In the genomic region with DNA sequence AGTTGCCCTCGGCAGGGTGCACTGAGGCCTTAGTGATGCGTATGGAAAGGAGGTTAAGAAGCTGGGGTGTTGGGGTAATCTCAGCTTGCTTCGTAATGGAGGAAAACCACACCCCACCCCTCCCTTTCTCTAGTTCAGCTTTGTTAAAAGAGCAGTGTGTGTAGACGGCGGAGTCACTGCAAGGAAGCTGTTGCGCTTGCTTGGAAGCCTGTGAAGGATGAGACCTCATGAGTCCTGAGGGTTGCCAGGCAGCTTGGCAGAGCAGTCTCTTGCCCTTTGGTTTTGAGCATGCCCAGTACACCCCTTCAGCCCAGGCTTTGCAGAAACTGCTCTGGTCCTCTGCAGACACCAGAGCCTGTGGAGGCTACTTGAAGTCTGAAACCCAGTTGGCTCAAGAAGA, we compare ENCODE assay signal across 10 mouse cellular contexts. TPM values are rescaled to one million over a fixed set of nuclear protein-coding genes. Genes with fewer than 3 reads are reported as not detected.
DNase-seq lines count a peak whose midpoint lies in the region; ATAC-seq and TF ChIP-seq lines count a peak whose summit lies in the region.
"Had no signal": no experiment of that assay in that cellular context is flagged by ENCODE, and none has a peak within 500 bp of the region (broad histone marks: within the 10 kb centered on the region; RNA-seq: fewer than 3 reads in every experiment).

No protein-coding gene starts in this region.

- H3K4me1 ChIP-seq in olfactory bulb, adult 2 months (ENCODE audit: control insufficient read depth, insufficient read depth, low read length) = peaks cover 60% of the 10 kb centered on the region
- no peaks in the 10 kb centered on the region for H3K4me1 ChIP-seq in stomach, postnatal 0 days (replicated peaks; ENCODE audit: control insufficient read depth, insufficient read depth)

- TF ChIP-seq CTCF in olfactory bulb, adult 2 months (IDR thresholded peaks at IDR 0.05; ENCODE audit: insufficient read depth, low read depth, low read length) = no peak
- no peak for TF ChIP-seq CTCF in stomach, postnatal 0 days (IDR thresholded peaks at IDR 0.05; ENCODE audit: low read depth)

- 32% methylated on average over 6 of the region's 6 CpGs for WGBS in olfactory bulb, adult 2 months
- 52% methylated on average over 6 of the region's 6 CpGs for WGBS in stomach, postnatal 0 days

- no peak overlapping the region for H3K4me3 ChIP-seq in olfactory bulb, adult 2 months (ENCODE audit: insufficient read depth, low read depth, low read length)
- H3K4me3 ChIP-seq in stomach, postnatal 0 days (ENCODE audit: low read depth, low read length) = no peak overlapping the region
- H3K4me3 ChIP-seq: heart, adult 2 months had no signal

- no peak for TF ChIP-seq POLR2A in olfactory bulb, adult 2 months (IDR thresholded peaks at IDR 0.05; ENCODE audit: insufficient read depth, low read depth, low read length)

- no peak overlapping the region for H3K4me2 ChIP-seq in stomach, postnatal 0 days (replicated peaks; ENCODE audit: low read depth)

- intact Hi-C loops in left cerebral cortex, postnatal 4 days (cut with DNase I) = no loop called here
- intact Hi-C loops in left cerebral cortex, postnatal 36 days (cut with DNase I) = no loop called here

- H3K27ac ChIP-seq in olfactory bulb, adult 2 months (ENCODE audit: insufficient read depth, low read depth, low read length) = peak overlapping the region; percentile 39
- no peak overlapping the region for H3K27ac ChIP-seq in stomach, postnatal 0 days (replicated peaks)
- H3K27ac ChIP-seq: heart, adult 2 months had no signal

- H3K9me3 ChIP-seq in stomach, postnatal 0 days (ENCODE audit: control insufficient read depth, low read length) = no peaks in the 10 kb centered on the region

- peak; percentile 31 for DNase-seq in adrenal gland, adult 8-10 months
- no peak for DNase-seq in adrenal gland, postnatal 25 days
- DNase-seq in left cerebral cortex, postnatal 4 days = peak; percentile 50
- DNase-seq in left cerebral cortex, postnatal 36 days (ENCODE audit: low spot score in 2 of 2) = no peak
- peak; percentile 58 for DNase-seq in cerebellum, adult 9-10 months
- DNase-seq in left cerebral cortex, adult 11 months (ENCODE audit: low spot score) = no peak
- DNase-seq in stomach, postnatal 0 days (ENCODE audit: low spot score) = no peak
- DNase-seq: heart, adult 2 months had no signal

- H3K9ac ChIP-seq in stomach, postnatal 0 days (ENCODE audit: low read length) = no peak overlapping the region

- no peak for ATAC-seq in stomach, postnatal 0 days (ENCODE audit: low FRiP score, low TSS enrichment)
- ATAC-seq: inflammation-experienced regulatory T-cells, adult 6 months had no signal

- TF ChIP-seq EP300 in stomach, postnatal 0 days (optimal IDR thresholded peaks at IDR 0.05) = no peak

- no peaks in the 10 kb centered on the region for H3K27me3 ChIP-seq in stomach, postnatal 0 days (ENCODE audit: control insufficient read depth, insufficient read depth, low read length)

- peaks cover 13% of the 10 kb centered on the region for H3K36me3 ChIP-seq in stomach, postnatal 0 days (ENCODE audit: control insufficient read depth, insufficient read depth, low read length)

RNA-seq across cellular contexts. Expression of gene Litaf, which starts 7.1 kb away (rescaled TPM):
- 10 to 100 TPM; 38.0 to 56.2 (median 46.3) TPM for total RNA-seq in adrenal gland, adult 8-10 months (2022)
- 38.6 and 46.5 TPM in 2 replicates for total RNA-seq in adrenal gland, postnatal 25 days (2021)
- 10 to 100 TPM; 12.1 to 13.8 TPM for total RNA-seq in left cerebral cortex, postnatal 4 days (2021)
- total RNA-seq in left cerebral cortex, postnatal 36 days (2021) = 10 to 100 TPM; 11.1 to 13.0 TPM
- not detected in 2 replicates for polyA plus RNA-seq in olfactory bulb, adult 2 months (2012; ENCODE audit: insufficient read depth, insufficient read length, low replicate concordance, missing spikeins)
- polyA plus RNA-seq in stomach, postnatal 0 days (2015; fragmentation: Nextera tagmentation; extraction: Ambion mirVana) = 68.1 and 69.5 TPM in 2 replicates

RNA-seq across cellular contexts. Expression of gene Snn, which starts 12.3 kb away (rescaled TPM):
- total RNA-seq in adrenal gland, adult 8-10 months (2022) = 10 to 100 TPM; 12.0 to 21.4 (median 14.6) TPM
- 12.5 and 16.7 TPM in 2 replicates for total RNA-seq in adrenal gland, postnatal 25 days (2021)
- 100 to 1,000 TPM; 269 to 310 TPM for total RNA-seq in left cerebral cortex, postnatal 4 days (2021)
- total RNA-seq in left cerebral cortex, postnatal 36 days (2021) = 100 to 1,000 TPM; 172 to 210 TPM
- 106 TPM in 1 of 2 replicates, not detected in the other for polyA plus RNA-seq in olfactory bulb, adult 2 months (2012; ENCODE audit: insufficient read depth, insufficient read length, low replicate concordance, missing spikeins)
- 11.8 and 12.2 TPM in 2 replicates for polyA plus RNA-seq in stomach, postnatal 0 days (2015; fragmentation: Nextera tagmentation; extraction: Ambion mirVana)

Comparison
In these comparisons a context has a peak if more than half of its experiments do, and no peak if none do; other contexts are left out.
1. DNase-seq: peak in adrenal gland, adult 8-10 months (single experiment), left cerebral cortex, postnatal 4 days (single experiment) and cerebellum, adult 9-10 months (single experiment); none in adrenal gland, postnatal 25 days (single experiment), left cerebral cortex, postnatal 36 days (0 of 2), left cerebral cortex, adult 11 months (single experiment) and stomach, postnatal 0 days (single experiment).